Mouse (Mus musculus): ENCODE measurements around the gene Pet100. TPM values are rescaled to one million over a fixed set of nuclear protein-coding genes. Genes with fewer than 3 reads are reported as not detected.

The Pet100 gene
- polyA plus RNA-seq, 1 experiment from 2014 or later: 91.2 TPM

- ATAC-seq: peak; percentile 24
- WGBS (ENCODE audit: insufficient replicate concordance): 38% methylated on average over 1 of the region's 1 CpGs
- Histone ChIP-seq H3K4me1 (ENCODE audit: insufficient read depth) (no peaks in the 10 kb centered on the region; the same call in 1 of the 2 replicates), H3K9ac (replicated peaks) (no peak overlapping the region), H3K9me3 (ENCODE audit: low read length) (no peaks in the 10 kb centered on the region), H3K36me3 (replicated peaks; ENCODE audit: insufficient read depth, low read length) (no peaks in the 10 kb centered on the region), H3K4me3 (ENCODE audit: low read depth, low read length) (no peak overlapping the region), H3K4me2 (ENCODE audit: low read depth, low read length) (peak overlapping the region; percentile 28), H3K27me3 (ENCODE audit: insufficient read depth, low read length) (no peaks in the 10 kb centered on the region), H3K27ac (ENCODE audit: low read depth) (0 out of 2 replicates have a peak overlapping the region, but pooled peaks have one; percentile 68)
- DNase-seq: no peak
- TF ChIP-seq EP300 (IDR thresholded peaks at IDR 0.05; ENCODE audit: low read depth): no peak
- no peak for TF ChIP-seq CTCF (IDR thresholded peaks at IDR 0.05; ENCODE audit: low read depth)
Measured at GRCm38 (mm10) chr8:3648990-3649389, 27.6 kb downstream of the Pet100 start.

GRCm38 (mm10) chr8:3652845-3653244 lies 31.5 kb downstream of the Pet100 start:
- 31% methylated on average over 3 of the region's 3 CpGs for WGBS (ENCODE audit: insufficient replicate concordance)
- no peaks in the 10 kb centered on the region for H3K36me3 ChIP-seq (replicated peaks; ENCODE audit: insufficient read depth, low read length)
- TF ChIP-seq EP300 (IDR thresholded peaks at IDR 0.05; ENCODE audit: low read depth): no peak
- TF ChIP-seq CTCF (IDR thresholded peaks at IDR 0.05; ENCODE audit: low read depth): no peak
- no peaks in the 10 kb centered on the region for H3K27me3 ChIP-seq (ENCODE audit: insufficient read depth, low read length)
- H3K4me1 ChIP-seq (ENCODE audit: insufficient read depth): no peaks in the 10 kb centered on the region
- H3K9me3 ChIP-seq (ENCODE audit: low read length): no peaks in the 10 kb centered on the region
- no peak overlapping the region for H3K27ac ChIP-seq (ENCODE audit: low read depth)
- no peak overlapping the region for H3K9ac ChIP-seq (replicated peaks)
- no peak for ATAC-seq
- no peak for DNase-seq
- H3K4me2 ChIP-seq (ENCODE audit: low read depth, low read length): no peak overlapping the region
- H3K4me3 ChIP-seq (ENCODE audit: low read depth, low read length): no peak overlapping the region

- no peak overlapping the region for H3K4me2 ChIP-seq (ENCODE audit: low read depth, low read length)
- H3K27ac ChIP-seq (ENCODE audit: low read depth): no peak overlapping the region
- H3K9me3 ChIP-seq (ENCODE audit: low read length): no peaks in the 10 kb centered on the region
- no peaks in the 10 kb centered on the region for H3K36me3 ChIP-seq (replicated peaks; ENCODE audit: insufficient read depth, low read length)
- H3K4me3 ChIP-seq (ENCODE audit: low read depth, low read length): no peak overlapping the region
- 69% methylated on average over 11 of the region's 11 CpGs for WGBS (ENCODE audit: insufficient replicate concordance)
- no peak overlapping the region for H3K9ac ChIP-seq (replicated peaks)
- no peaks in the 10 kb centered on the region for H3K27me3 ChIP-seq (ENCODE audit: insufficient read depth, low read length)
- ATAC-seq: no peak
- TF ChIP-seq EP300 (IDR thresholded peaks at IDR 0.05; ENCODE audit: low read depth) (no peak), CTCF (IDR thresholded peaks at IDR 0.05; ENCODE audit: low read depth) (no peak)
- H3K4me1 ChIP-seq (ENCODE audit: insufficient read depth): no peaks in the 10 kb centered on the region
- DNase-seq: no peak
Measured at GRCm38 (mm10) chr8:3654726-3655508, 33.6 kb downstream of the Pet100 start.

GRCm38 (mm10) chr8:3655526-3655925 lies 34.2 kb downstream of the Pet100 start, which contains the start of gene Retn:
TSS of gene Retn (plus strand) at chr8:3655770.
- no peaks in the 10 kb centered on the region for H3K4me1 ChIP-seq (ENCODE audit: insufficient read depth)
- WGBS (ENCODE audit: insufficient replicate concordance): 66% methylated on average over 3 of the region's 3 CpGs
- H3K27me3 ChIP-seq (ENCODE audit: insufficient read depth, low read length): no peaks in the 10 kb centered on the region
- no peak within 1 kb of the TSS for H3K4me2 ChIP-seq (ENCODE audit: low read depth, low read length)
- no peak for TF ChIP-seq CTCF (IDR thresholded peaks at IDR 0.05; ENCODE audit: low read depth)
- TF ChIP-seq EP300 (IDR thresholded peaks at IDR 0.05; ENCODE audit: low read depth): no peak
- H3K4me3 ChIP-seq (ENCODE audit: low read depth, low read length): no peak within 1 kb of the TSS
- no peaks in the 10 kb centered on the region for H3K36me3 ChIP-seq (replicated peaks; ENCODE audit: insufficient read depth, low read length)
- no peak within 1 kb of the TSS for H3K9ac ChIP-seq (replicated peaks)
- DNase-seq: no peak
- H3K9me3 ChIP-seq (ENCODE audit: low read length): no peaks in the 10 kb centered on the region
- no peak for ATAC-seq
- no peak within 1 kb of the TSS for H3K27ac ChIP-seq (ENCODE audit: low read depth)

- no peaks in the 10 kb centered on the region for H3K36me3 ChIP-seq (replicated peaks; ENCODE audit: insufficient read depth, low read length)
- TF ChIP-seq EP300 (IDR thresholded peaks at IDR 0.05; ENCODE audit: low read depth): no peak
- no peak for TF ChIP-seq CTCF (IDR thresholded peaks at IDR 0.05; ENCODE audit: low read depth)
- H3K9ac ChIP-seq (replicated peaks): no peak overlapping the region
- WGBS (ENCODE audit: insufficient replicate concordance): 30% methylated on average over 7 of the region's 7 CpGs
- no peak overlapping the region for H3K27ac ChIP-seq (ENCODE audit: low read depth)
- no peak overlapping the region for H3K4me3 ChIP-seq (ENCODE audit: low read depth, low read length)
- no peaks in the 10 kb centered on the region for H3K27me3 ChIP-seq (ENCODE audit: insufficient read depth, low read length)
- no peaks in the 10 kb centered on the region for H3K9me3 ChIP-seq (ENCODE audit: low read length)
- no peak for DNase-seq
- H3K4me1 ChIP-seq (ENCODE audit: insufficient read depth): no peaks in the 10 kb centered on the region
- no peak for ATAC-seq
- no peak overlapping the region for H3K4me2 ChIP-seq (ENCODE audit: low read depth, low read length)
Measured at GRCm38 (mm10) chr8:3656725-3657381, 35.5 kb downstream of the Pet100 start.

- ATAC-seq: no peak
- TF ChIP-seq CTCF (IDR thresholded peaks at IDR 0.05; ENCODE audit: low read depth): no peak
- no peak for TF ChIP-seq EP300 (IDR thresholded peaks at IDR 0.05; ENCODE audit: low read depth)
- Histone ChIP-seq H3K9ac (replicated peaks) (no peak overlapping the region), H3K27me3 (ENCODE audit: insufficient read depth, low read length) (no peaks in the 10 kb centered on the region), H3K4me3 (ENCODE audit: low read depth, low read length) (no peak overlapping the region), H3K27ac (ENCODE audit: low read depth) (peak overlapping the region; percentile 70; the same call in 1 of the 2 replicates), H3K4me2 (ENCODE audit: low read depth, low read length) (peak overlapping the region; percentile 26; the same call in 1 of the 2 replicates), H3K4me1 (ENCODE audit: insufficient read depth) (no peaks in the 10 kb centered on the region), H3K36me3 (replicated peaks; ENCODE audit: insufficient read depth, low read length) (no peaks in the 10 kb centered on the region), H3K9me3 (ENCODE audit: low read length) (no peaks in the 10 kb centered on the region)
- WGBS (ENCODE audit: insufficient replicate concordance): 47% methylated on average over 8 of the region's 8 CpGs
- DNase-seq: no peak
Measured at GRCm38 (mm10) chr8:3660889-3661288, 39.5 kb downstream of the Pet100 start.

Measured in liver, postnatal 0 days (tissue).